Mouse (Mus musculus): ENCODE data around the gene Uri1.

The Uri1 gene

GRCm38 (mm10) chr7:38023451-38023850, at the start of gene Uri1:
Gene Uri1, minus strand, starts transcription at chr7:38023551.
- no peak for DNase-seq (ENCODE audit: low read depth, low spot score)

GRCm38 (mm10) chr7:38071065-38071464, 47.7 kb upstream of the Uri1 start:
- DNase-seq (ENCODE audit: low read depth, low spot score), result no peak

GRCm38 (mm10) chr7:38070663-38071062, 47.3 kb upstream of the Uri1 start:
- DNase-seq (ENCODE audit: low read depth, low spot score), result no peak

- no peak for DNase-seq (ENCODE audit: low read depth, low spot score)
Observed at GRCm38 (mm10) chr7:38064431-38064830, 41.1 kb upstream of the Uri1 start.

- DNase-seq (ENCODE audit: low read depth, low spot score), result peak; percentile 87
Observed at GRCm38 (mm10) chr7:38061060-38061970, 38.0 kb upstream of the Uri1 start.

- DNase-seq (ENCODE audit: low read depth, low spot score), result no peak
Observed at GRCm38 (mm10) chr7:38059636-38060330, 36.4 kb upstream of the Uri1 start.

- no peak for DNase-seq (ENCODE audit: low read depth, low spot score)
Observed at GRCm38 (mm10) chr7:38059096-38059495, 35.7 kb upstream of the Uri1 start.

- no peak for DNase-seq (ENCODE audit: low read depth, low spot score)
Observed at GRCm38 (mm10) chr7:38055996-38056395, 32.6 kb upstream of the Uri1 start.

DNA sequence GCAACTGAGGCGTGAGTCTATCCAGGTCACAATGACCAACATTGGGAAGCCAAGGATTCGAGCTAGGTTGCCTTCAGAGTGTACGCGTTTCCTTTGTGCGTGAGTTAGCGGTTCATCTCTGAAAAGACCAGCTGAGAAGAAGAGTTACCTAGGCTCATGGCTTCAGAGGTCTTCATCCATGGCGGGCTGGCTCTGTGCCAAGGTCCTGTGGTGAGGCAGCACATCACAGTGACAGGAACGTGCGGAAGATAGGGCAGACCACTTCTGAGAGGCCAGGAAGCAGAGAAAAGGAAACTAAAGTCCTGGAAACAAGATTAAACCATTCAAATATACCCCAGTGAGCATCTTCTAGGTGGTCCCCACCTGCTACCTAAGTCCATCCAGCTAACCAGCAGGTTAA, 30.9 kb upstream of the Uri1 start:
- no peak for DNase-seq (ENCODE audit: low read depth, low spot score)

DNA sequence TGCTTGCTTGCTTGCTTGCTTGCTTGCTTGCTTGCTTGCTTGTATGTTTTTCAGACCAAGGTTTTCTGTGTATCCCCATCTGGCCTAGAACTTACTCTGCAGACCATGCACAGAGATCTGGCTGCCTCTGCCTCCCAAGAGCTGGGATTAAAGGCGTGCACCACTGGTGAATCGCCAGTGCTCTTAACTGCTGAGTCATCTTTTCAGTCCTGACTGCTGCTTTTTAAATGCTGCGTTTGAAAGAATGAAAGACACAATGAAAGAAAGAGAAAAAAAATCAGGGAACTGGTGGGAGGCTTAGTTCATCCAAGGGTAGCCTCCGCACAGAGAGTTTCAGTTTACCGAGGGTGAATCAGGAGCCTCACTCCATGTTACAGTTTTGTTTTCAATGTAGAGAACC, 23.9 kb upstream of the Uri1 start:
- no peak for DNase-seq (ENCODE audit: low read depth, low spot score)

- no peak for DNase-seq (ENCODE audit: low read depth, low spot score)
Observed at GRCm38 (mm10) chr7:38041244-38041643, 17.9 kb upstream of the Uri1 start.

- no peak for DNase-seq (ENCODE audit: low read depth, low spot score)
Observed at GRCm38 (mm10) chr7:38037586-38037985, 14.2 kb upstream of the Uri1 start.

DNA sequence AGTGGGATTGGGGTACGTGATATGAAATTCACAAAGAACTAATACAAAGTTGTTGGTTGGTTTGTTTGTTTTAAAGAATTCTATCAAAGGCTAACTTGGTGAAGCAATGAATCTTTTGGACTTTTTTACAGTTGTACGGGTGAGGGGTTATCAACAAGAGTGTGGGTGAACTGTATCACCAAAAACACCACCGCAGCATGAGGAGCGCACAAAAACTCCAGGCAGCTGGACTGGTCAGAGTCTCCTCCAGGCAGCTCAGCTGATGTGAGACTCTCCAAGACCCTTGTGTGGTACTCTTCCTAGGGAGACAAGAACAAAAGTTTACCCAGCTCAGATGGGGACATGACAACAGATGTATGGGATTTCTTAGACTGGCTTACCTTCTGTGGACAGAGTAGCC, 7.8 kb upstream of the Uri1 start:
- no peak for DNase-seq (ENCODE audit: low read depth, low spot score)

GRCm38 (mm10) chr7:38030606-38031005, 7.3 kb upstream of the Uri1 start:
- DNase-seq (ENCODE audit: low read depth, low spot score), result no peak

DNA sequence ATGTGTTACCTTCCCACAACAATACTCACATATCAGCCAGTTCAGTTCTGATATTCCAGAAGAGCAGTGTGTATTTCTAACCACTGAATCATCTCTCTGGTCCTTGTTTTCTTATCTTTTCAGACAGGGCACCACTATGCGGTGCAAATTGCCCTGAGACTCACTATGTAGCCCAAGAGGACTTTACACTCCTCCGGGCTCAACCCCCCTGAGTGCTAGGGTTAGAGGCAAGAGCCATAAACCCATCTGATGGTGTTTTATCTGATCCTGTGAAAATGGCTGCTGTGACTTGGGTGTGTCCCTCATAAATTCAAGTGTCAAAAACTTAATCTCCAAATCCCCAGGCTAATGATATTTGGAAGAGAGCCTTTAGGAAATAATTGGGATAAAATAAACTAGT, 6.6 kb upstream of the Uri1 start:
- no peak for DNase-seq (ENCODE audit: low read depth, low spot score)

- no peak for DNase-seq (ENCODE audit: low read depth, low spot score)
Observed at GRCm38 (mm10) chr7:38029083-38029482, 5.7 kb upstream of the Uri1 start.

DNA sequence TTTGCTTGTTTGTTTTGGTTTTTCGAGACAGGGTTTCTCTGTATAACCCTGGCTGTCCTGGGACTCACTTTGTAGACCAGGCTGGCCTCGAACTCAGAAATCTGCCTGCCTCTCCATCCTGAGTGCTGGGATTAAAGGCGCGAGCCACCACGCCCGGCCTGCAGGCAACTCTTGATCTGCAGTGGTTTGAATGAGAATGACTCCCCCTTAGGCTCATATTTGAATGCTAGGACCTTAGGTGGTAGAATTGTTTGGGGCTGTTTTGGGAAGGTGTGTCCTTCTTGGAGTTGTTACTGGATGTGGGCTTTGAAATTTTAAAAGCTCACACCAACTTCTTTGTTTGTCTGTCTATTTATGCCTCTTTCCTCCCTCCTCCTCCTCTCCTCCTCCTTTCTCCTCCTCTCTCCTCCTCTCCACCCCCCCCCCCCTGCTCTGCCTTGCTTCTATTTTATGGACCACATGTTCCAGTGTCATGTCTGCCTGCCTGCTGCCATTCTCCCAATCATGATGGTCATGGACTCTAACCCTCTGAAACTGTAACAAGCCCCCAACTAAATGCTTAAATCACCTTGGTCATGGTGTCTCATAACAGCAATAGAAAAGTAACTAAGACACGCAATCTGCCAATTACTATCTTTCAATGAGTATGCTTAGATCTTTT, 4.7 kb upstream of the Uri1 start:
- no peak for DNase-seq (ENCODE audit: low read depth, low spot score)

GRCm38 (mm10) chr7:38024839-38025238, 1.5 kb upstream of the Uri1 start:
- no peak for DNase-seq (ENCODE audit: low read depth, low spot score)

DNA sequence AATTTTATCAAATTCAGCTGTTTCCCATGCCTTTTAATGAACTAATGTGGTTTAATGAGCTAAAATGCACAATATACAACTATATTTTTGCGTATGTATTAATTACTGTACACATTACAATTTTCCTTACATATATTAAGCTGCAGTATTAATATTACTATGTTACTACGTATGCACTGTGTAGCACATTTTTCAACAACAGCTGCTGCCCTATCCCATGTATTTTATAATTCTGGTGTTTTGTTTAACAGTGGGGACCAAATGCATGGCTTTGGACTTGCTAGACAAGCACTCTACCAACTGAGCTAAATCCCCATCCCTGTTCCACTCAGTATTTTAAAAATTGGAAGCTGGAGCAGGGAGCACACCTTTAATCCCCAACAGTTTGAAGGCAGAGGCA, 3.6 kb downstream of the Uri1 start:
- no peak for DNase-seq (ENCODE audit: low read depth, low spot score)

DNA sequence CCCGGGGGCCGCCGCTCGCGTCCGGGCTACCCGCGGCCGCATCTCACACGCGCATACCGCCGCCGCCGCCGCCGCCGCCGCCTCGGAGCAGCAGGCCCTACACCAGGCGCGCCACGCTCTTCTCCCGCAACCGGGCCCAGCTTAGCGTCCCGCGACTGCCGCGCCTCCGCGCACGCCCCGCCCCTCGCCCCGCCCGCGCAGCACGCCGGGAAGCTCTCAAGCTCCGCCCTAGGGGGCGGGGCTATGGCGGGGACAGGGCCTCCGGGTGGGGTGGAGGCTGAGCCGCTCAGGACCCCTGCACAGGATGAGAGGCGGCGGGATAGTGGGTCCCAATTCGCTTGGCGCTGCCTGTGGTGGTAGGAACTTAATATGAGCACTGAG, 4.0 kb downstream of the Uri1 start:
- DNase-seq (ENCODE audit: low read depth, low spot score), result peak; percentile 89

- DNase-seq (ENCODE audit: low read depth, low spot score), result peak; percentile 59
Observed at GRCm38 (mm10) chr7:38018416-38019368, 4.7 kb downstream of the Uri1 start.
